Mouse (Mus musculus) midbrain, embryonic 15.5 days (tissue): ENCODE results near the gene Nop2. TPM values are rescaled to one million over a fixed set of nuclear protein-coding genes. Genes with fewer than 3 reads are reported as not detected.
"Not testable (repeated sequence)": the region's sequence is repeated elsewhere in the genome, so short reads cannot be mapped to it uniquely, and the experiment has no call there.

Experiments
- ATAC-seq: fragments of 200-750 bp; cut with Nextera tagmentation; replicated peaks from 2 replicates; pipeline ENCODE4 v1.8.0; 2017; ENCODE audit warnings: moderate TSS enrichment
- H3K27ac ChIP-seq: fragments of 300-500 bp; sonication (generic); 2 replicates; pipeline ENCODE4 v1.5.1; 2015; ENCODE audit warnings: mild to moderate bottlenecking, inconsistent platforms
- H3K27me3 ChIP-seq: fragments of 300-500 bp; sonication (generic); replicated peaks from 2 replicates; pipeline ENCODE4 v1.6.1; 2015; ENCODE audit warnings: inconsistent platforms
- H3K36me3 ChIP-seq: fragments of 300-500 bp; sonication (generic); replicated peaks from 2 replicates; pipeline ENCODE4 v1.6.1; 2015; ENCODE audit warnings: inconsistent platforms
- H3K4me1 ChIP-seq: fragments of 300-500 bp; sonication (generic); 2 replicates; pipeline ENCODE4 v1.6.1; 2015; ENCODE audit warnings: inconsistent platforms
- H3K4me2 ChIP-seq: fragments of 300-500 bp; sonication (generic); 2 replicates; pipeline ENCODE4 v1.6.1; 2015; ENCODE audit warnings: inconsistent platforms, mild to moderate bottlenecking, moderate library complexity
- H3K4me3 ChIP-seq: fragments of 300-500 bp; sonication (generic); 2 replicates; pipeline ENCODE4 v1.5.1; 2015; ENCODE audit warnings: mild to moderate bottlenecking, inconsistent platforms
- H3K9ac ChIP-seq: fragments of 300-500 bp; sonication (generic); 2 replicates; pipeline ENCODE4 v1.6.1; 2015; ENCODE audit warnings: mild to moderate bottlenecking, inconsistent platforms
- H3K9me3 ChIP-seq: fragments of 300-500 bp; sonication (generic); 2 replicates; pipeline ENCODE4 v1.6.1; 2016; ENCODE audit warnings: inconsistent platforms
- WGBS: fragments of 180-500 bp; shearing (Covaris S2); methylation state at CpG from one replicate; pipeline ENCODE4 v1.1.7; 2015; ENCODE audit warnings: mixed read lengths; 5-methylcytosine and 5-hydroxymethylcytosine counted together
- polyA plus RNA-seq: library from polyadenylated mRNA; unstranded; fragments of >200 nt; fragmentation: Nextera tagmentation; extraction: Ambion mirVana; gene quantifications from 2 replicates; pipeline ENCODE4 v1.2.1, GENCODE M21; 2015

Gene Nop2
- polyA plus RNA-seq, 1 experiment from 2014 or later = 49.1 TPM

GRCm38 (mm10) chr6:125158944-125159492 lies 27.3 kb downstream of the Nop2 start:
- Histone ChIP-seq H3K36me3 (peaks cover 13% of the 10 kb centered on the region), H3K4me2 (no peak overlapping the region), H3K27ac (no peak overlapping the region), H3K27me3 (no peaks in the 10 kb centered on the region), H3K9ac (no peak overlapping the region), H3K4me1 (peaks cover 22% of the 10 kb centered on the region), H3K9me3 (no peaks in the 10 kb centered on the region), H3K4me3 (no peak overlapping the region)
- ATAC-seq = no peak
- 86% methylated on average over 15 of the region's 15 CpGs for WGBS

DNA sequence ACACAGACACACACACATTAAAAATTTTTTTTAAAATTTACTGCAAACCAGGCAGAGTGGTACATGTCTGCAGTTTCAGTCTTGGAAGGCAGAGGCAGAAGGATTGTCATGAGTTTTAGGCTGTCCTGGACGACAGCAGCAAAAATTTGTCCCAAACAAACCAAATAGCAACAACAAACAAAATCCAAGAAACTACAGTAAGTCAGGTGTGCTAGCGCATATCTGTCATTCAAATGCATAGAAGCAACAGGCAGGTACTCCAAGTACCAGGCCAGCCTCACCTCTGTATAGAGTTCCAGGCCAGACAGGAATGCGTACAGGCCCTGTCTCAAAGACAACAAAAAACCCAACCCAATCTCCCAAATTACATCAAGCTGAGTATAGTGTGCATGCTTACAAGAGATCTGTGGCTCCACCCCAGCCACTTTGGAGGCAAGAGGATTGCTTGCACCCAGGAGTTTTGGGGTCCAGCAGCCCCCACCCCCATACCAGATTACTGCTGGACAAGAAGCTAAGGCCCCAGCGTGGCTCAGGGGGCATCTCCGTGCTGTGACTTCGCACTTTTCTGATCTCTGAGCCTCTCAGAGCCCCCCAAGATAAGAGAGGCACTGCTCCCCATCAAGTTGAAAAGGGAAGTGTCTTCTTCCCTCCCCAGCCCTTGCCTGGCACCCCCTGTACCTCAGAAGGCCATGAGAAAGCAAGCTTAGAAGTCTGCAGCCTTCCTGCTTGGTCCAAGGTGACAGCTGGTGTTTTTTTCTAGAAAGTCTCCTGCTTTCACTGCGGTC lies 28.3 kb downstream of the Nop2 start:
- Histone ChIP-seq H3K27ac (no peak overlapping the region), H3K36me3 (peaks cover 13% of the 10 kb centered on the region), H3K9me3 (no peaks in the 10 kb centered on the region), H3K4me2 (no peak overlapping the region), H3K4me1 (peaks cover 27% of the 10 kb centered on the region), H3K27me3 (no peaks in the 10 kb centered on the region), H3K9ac (no peak overlapping the region), H3K4me3 (no peak overlapping the region)
- 81% methylated on average over 7 of the region's 7 CpGs for WGBS
- no peak for ATAC-seq

- no peak overlapping the region for H3K4me2 ChIP-seq
- H3K4me3 ChIP-seq = no peak overlapping the region
- no peak for ATAC-seq
- H3K36me3 ChIP-seq = peaks cover 13% of the 10 kb centered on the region
- no peak overlapping the region for H3K27ac ChIP-seq
- H3K9ac ChIP-seq = no peak overlapping the region
- no peaks in the 10 kb centered on the region for H3K27me3 ChIP-seq
- H3K9me3 ChIP-seq = no peaks in the 10 kb centered on the region
- 50% methylated on average over 10 of the region's 10 CpGs for WGBS
- peaks cover 27% of the 10 kb centered on the region for H3K4me1 ChIP-seq
Measured at GRCm38 (mm10) chr6:125160558-125160853, 28.8 kb downstream of the Nop2 start.

DNA sequence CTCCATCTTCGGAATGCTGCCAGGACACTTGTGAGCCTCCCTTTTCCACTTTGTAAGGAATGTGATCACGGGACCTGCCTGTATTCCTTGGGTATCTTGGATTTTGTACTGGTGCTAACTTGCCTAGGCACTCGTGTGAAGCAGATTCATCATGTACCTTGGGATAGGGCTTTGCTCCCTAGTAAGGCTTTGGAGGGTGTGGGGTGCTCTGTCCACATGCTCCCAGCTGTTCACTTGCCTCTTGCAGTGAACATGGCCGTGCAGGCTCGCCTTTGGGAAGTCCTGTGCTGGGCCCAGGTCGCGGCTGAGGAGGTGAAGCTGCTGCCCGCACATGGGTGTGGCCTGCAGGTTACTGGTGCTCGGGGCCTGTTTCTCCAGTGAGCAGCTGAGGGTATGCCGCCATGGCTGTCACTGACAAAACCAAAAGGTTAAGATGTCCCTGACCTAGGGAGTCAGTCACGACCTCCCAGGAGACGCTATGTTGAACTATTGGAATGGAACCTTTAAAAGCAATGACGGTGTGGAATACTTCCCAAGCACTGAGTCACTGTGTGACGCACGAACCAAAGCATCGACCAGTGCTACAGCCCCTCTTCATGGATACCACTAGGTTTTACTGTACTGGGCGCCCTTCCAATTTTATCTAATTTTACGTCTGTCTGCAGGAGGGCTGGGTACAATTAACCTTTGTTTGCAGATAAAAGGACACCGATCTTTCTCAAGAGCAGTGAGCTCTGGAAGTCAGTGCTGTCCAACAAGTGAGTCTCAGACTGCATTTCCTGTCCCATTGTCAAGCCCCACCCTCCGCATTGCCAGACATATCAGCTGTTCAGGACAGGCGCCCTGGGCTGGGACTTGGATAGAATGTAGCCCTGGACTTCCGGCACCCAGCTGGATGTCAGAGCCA lies 29.4 kb downstream of the Nop2 start:
- H3K4me1 ChIP-seq = peaks cover 32% of the 10 kb centered on the region
- 17% methylated on average over 22 of the region's 22 CpGs for WGBS

GRCm38 (mm10) chr6:125161971-125162370 lies 30.3 kb downstream of the Nop2 start:
- not testable (repeated sequence) for H3K27me3 ChIP-seq, H3K9ac ChIP-seq, H3K27ac ChIP-seq, ATAC-seq, H3K9me3 ChIP-seq, H3K4me3 ChIP-seq, H3K4me2 ChIP-seq
- Histone ChIP-seq H3K4me1 (peaks cover 40% of the 10 kb centered on the region), H3K36me3 (peaks cover 13% of the 10 kb centered on the region)
- WGBS = 8% methylated on average over 4 of the region's 5 CpGs

More for the DNA sequence above, 29.4 kb downstream of the Nop2 start:
- Histone ChIP-seq H3K4me2 (no peak overlapping the region), H3K27ac (no peak overlapping the region), H3K4me3 (no peak overlapping the region), H3K36me3 (peaks cover 13% of the 10 kb centered on the region), H3K9me3 (no peaks in the 10 kb centered on the region), H3K27me3 (no peaks in the 10 kb centered on the region), H3K9ac (no peak overlapping the region)
- ATAC-seq = no peak

GRCm38 (mm10) chr6:125162615-125163305 lies 31.1 kb downstream of the Nop2 start:
- H3K27ac ChIP-seq, H3K9ac ChIP-seq, H3K4me3 ChIP-seq, H3K4me2 ChIP-seq, ATAC-seq, H3K9me3 ChIP-seq, H3K27me3 ChIP-seq: not testable (repeated sequence)
- 61% methylated on average over 12 of the region's 16 CpGs for WGBS
- Histone ChIP-seq H3K4me1 (peaks cover 45% of the 10 kb centered on the region), H3K36me3 (peaks cover 13% of the 10 kb centered on the region)

GRCm38 (mm10) chr6:125163801-125164657 lies 32.3 kb downstream of the Nop2 start:
- H3K4me1 ChIP-seq = peaks cover 45% of the 10 kb centered on the region
- H3K4me3 ChIP-seq = peak overlapping the region; percentile 94
- H3K27me3 ChIP-seq = no peaks in the 10 kb centered on the region
- H3K36me3 ChIP-seq = peaks cover 22% of the 10 kb centered on the region
- H3K9ac ChIP-seq = peak overlapping the region; percentile 90
- no peak for ATAC-seq
- peak overlapping the region; percentile 89 for H3K4me2 ChIP-seq
- H3K27ac ChIP-seq = peak overlapping the region; percentile 92
- WGBS = 4% methylated on average over 20 of the region's 20 CpGs
- no peaks in the 10 kb centered on the region for H3K9me3 ChIP-seq

DNA sequence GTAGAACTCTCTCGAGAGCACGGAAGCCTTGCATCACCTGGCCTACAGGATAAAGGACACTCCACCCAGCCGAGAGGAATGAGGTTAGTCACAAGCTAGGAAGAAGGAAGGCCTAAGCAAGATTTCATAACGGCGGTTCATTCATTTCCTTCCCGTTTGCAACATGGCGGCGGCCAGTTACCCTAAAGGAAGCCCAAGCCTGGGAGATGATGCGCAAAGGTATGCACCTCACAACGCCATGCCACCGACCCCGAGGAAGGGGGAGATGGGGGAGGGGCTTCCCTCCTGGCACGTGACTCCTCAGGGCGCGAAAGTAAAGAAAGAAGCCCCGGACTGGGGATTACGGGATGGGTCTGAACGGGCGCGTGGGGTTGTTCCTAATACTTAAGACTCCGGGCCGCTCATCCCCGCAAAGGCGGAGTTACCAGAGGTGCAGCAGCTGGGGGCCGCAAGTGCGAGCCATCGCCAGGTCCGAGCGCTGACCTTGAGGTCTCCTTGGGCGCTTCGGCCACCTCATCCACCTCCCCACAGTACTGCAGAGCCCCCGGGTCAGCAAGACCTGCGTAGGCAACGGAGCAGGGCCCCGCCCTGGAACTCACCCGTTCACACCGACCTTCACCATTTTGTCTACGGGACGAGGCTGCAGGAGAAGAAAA lies 33.1 kb downstream of the Nop2 start:
- Histone ChIP-seq H3K27ac (peak overlapping the region; percentile 92), H3K9me3 (no peaks in the 10 kb centered on the region), H3K4me1 (peaks cover 45% of the 10 kb centered on the region), H3K4me2 (peak overlapping the region; percentile 89), H3K27me3 (no peaks in the 10 kb centered on the region), H3K4me3 (peak overlapping the region; percentile 94), H3K9ac (peak overlapping the region; percentile 90), H3K36me3 (peaks cover 27% of the 10 kb centered on the region)
- under 1% methylated on average over 39 of the region's 39 CpGs for WGBS
- peak; percentile 53 for ATAC-seq

GRCm38 (mm10) chr6:125165328-125165891 lies 33.7 kb downstream of the Nop2 start:
- H3K9me3 ChIP-seq = no peaks in the 10 kb centered on the region
- H3K4me1 ChIP-seq = peaks cover 45% of the 10 kb centered on the region

DNA sequence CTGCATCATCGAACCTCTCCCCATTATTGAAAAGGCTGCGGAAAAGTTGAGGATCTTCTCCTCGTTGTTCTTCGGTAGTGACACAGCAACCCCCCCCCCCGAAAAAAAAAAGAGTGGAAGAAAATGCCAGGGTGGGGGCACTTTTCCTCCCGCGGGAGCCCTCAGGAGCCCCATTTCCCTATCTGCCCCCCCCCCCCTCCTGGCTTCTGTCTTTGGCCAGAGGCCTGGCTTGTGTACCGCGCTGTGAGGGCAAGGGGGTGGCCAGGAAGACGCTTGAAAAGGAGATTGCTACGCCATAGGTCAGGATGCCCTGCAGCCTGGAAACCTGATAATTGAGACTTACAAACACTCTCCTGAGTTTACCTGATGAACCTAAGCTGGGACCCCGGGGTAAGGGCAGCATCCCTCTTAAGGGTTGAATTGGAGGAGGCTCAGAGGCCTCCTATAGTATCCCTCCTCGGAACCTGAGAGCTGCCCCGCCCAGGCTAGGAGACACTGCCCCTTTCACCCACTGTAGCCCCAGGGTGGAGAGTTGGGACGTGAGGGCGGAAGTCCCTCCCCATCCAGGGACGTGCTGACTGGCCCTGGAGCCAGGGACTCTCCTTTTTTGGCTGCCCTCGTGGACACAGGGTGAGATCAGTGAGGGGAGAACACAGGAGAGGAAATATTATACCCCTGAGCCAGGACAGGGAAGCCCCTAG lies 34.5 kb downstream of the Nop2 start, which contains the start of gene Gapdh:
TSS of gene Gapdh (minus strand) at position 417 of the 701 bp plus-strand sequence.
- H3K4me1 ChIP-seq = peaks cover 42% of the 10 kb centered on the region
- H3K9ac ChIP-seq = peak within 1 kb of the TSS; percentile 90
- ATAC-seq = peak; percentile 7
- H3K27ac ChIP-seq = peak within 1 kb of the TSS; percentile 92
- peaks cover 30% of the 10 kb centered on the region for H3K36me3 ChIP-seq
- 2% methylated on average over 18 of the region's 18 CpGs for WGBS
- no peaks in the 10 kb centered on the region for H3K9me3 ChIP-seq
- H3K4me2 ChIP-seq = peak within 1 kb of the TSS; percentile 89
- no peaks in the 10 kb centered on the region for H3K27me3 ChIP-seq
- H3K4me3 ChIP-seq = peak within 1 kb of the TSS; percentile 94

More at GRCm38 (mm10) chr6:125165328-125165891, 33.7 kb downstream of the Nop2 start:
- Histone ChIP-seq H3K27ac (peak overlapping the region; percentile 92), H3K4me3 (peak overlapping the region; percentile 94), H3K27me3 (no peaks in the 10 kb centered on the region), H3K4me2 (peak overlapping the region; percentile 89), H3K9ac (peak overlapping the region; percentile 90), H3K36me3 (peaks cover 29% of the 10 kb centered on the region)
- peak; percentile 93 for ATAC-seq
- WGBS = 0% methylated on average over 36 of the region's 36 CpGs
